Mouse (Mus musculus) forebrain, postnatal 0 days (tissue): ENCODE data around the gene Snap25. TPM values are rescaled to one million over a fixed set of nuclear protein-coding genes. Genes with fewer than 3 reads are reported as not detected.
A peak's percentile ranks its signal among the peaks of the same experiment; 100 is the strongest.

Experiments
- ATAC-seq: fragments of 200-750 bp; cut with Nextera tagmentation; 2 replicates; pipeline ENCODE4 v1.8.0; 2017; ENCODE audit warnings: mild to moderate bottlenecking, moderate library complexity
- DNase-seq: peaks from one replicate; pipeline ENCODE4 v3.0.0-alpha.2; 2015
- H3K27ac ChIP-seq: fragments of 300-500 bp; sonication (generic); 2 replicates; pipeline ENCODE4 v1.5.1; 2014; ENCODE audit warnings: low read depth, mild to moderate bottlenecking, antibody characterized with exemption, low read length, moderate library complexity, mixed read lengths
- H3K27me3 ChIP-seq: fragments of 300-500 bp; sonication (generic); 2 replicates; pipeline ENCODE4 v1.6.1; 2014; ENCODE audit warnings: mild to moderate bottlenecking, low read length, mixed read lengths; ENCODE audit not compliant: insufficient read depth
- H3K36me3 ChIP-seq: fragments of 300-500 bp; sonication (generic); 2 replicates; pipeline ENCODE4 v1.6.1; 2014; ENCODE audit warnings: mild to moderate bottlenecking, moderate library complexity; ENCODE audit not compliant: insufficient read depth
- H3K4me1 ChIP-seq: fragments of 300-500 bp; sonication (generic); 2 replicates; pipeline ENCODE4 v1.6.1; 2014; ENCODE audit warnings: antibody characterized with exemption; ENCODE audit not compliant: insufficient read depth
- H3K4me2 ChIP-seq: fragments of 300-500 bp; sonication (generic); 2 replicates; pipeline ENCODE4 v1.6.1; 2014; ENCODE audit warnings: low read depth, mild to moderate bottlenecking, moderate library complexity
- H3K4me3 ChIP-seq: fragments of 300-500 bp; sonication (generic); 2 replicates; pipeline ENCODE4 v1.5.1; 2014; ENCODE audit warnings: low read depth, low read length, mixed read lengths
- H3K9ac ChIP-seq: fragments of 300-500 bp; sonication (generic); 2 replicates; pipeline ENCODE4 v1.6.1; 2014; ENCODE audit warnings: mild to moderate bottlenecking
- H3K9me3 ChIP-seq: fragments of 300-500 bp; sonication (generic); 2 replicates; pipeline ENCODE4 v1.6.1; 2016; ENCODE audit warnings: low read length
- CTCF ChIP-seq: sonication (generic); IDR thresholded peaks from 2 replicates; pipeline ENCODE4 v1.5.1; 2016; ENCODE audit warnings: antibody characterized with exemption, control low read depth, low read depth
- WGBS: fragments of 180-500 bp; shearing (Covaris S2); extraction: QIAGEN DNeasy Blood & Tissue Kit; methylation state at CpG from one replicate; pipeline ENCODE4 v1.1.7; 2014; 5-methylcytosine and 5-hydroxymethylcytosine counted together
- polyA plus RNA-seq: library from polyadenylated mRNA; unstranded; fragments of >200 nt; fragmentation: Nextera tagmentation; extraction: Ambion mirVana; gene quantifications from 2 replicates; pipeline ENCODE4 v1.2.1, GENCODE M21; 2015
- total RNA-seq: library from RNA; depleted of rRNA; stranded (reverse); fragments of >200 nt; gene quantifications from 2 replicates; pipeline ENCODE4 v1.2.3, GENCODE M21; 2014; rRNA removed

The Snap25 gene
- total RNA-seq = 244 and 245 TPM in 2 replicates
- polyA plus RNA-seq = 171 and 278 TPM in 2 replicates

DNA sequence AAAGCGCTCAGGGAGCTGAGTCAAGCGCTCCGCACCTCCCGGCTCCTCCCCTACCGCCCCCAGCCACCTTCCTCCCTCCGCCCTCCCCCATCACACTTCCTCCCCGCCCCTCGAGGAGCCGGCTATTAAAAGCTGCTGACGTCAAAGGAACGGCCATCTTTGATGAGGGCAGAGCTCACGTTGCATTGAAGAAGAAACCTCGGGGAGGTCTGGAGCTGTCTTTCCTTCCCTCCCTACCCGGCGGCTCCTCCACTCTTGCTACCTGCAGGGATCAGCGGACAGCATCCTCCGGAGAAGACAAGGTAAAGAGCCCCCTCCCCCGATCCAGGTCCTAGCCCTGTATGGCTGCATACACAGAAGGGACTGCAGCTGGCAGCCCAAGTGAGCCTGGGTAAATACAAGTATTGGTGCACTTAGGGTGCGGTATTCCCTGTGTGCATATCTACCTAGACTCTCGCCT lies at the start of gene Snap25:
Gene Snap25 (plus strand): TSS at position 155 of the 460 bp plus-strand sequence.
- Histone ChIP-seq H3K9me3 (no peaks in the 10 kb centered on the region), H3K27me3 (no peaks in the 10 kb centered on the region), H3K4me3 (peak within 1 kb of the TSS; percentile 88), H3K9ac (peak within 1 kb of the TSS; percentile 74), H3K36me3 (no peaks in the 10 kb centered on the region), H3K27ac (peak within 1 kb of the TSS; percentile 91), H3K4me2 (peak within 1 kb of the TSS; percentile 62), H3K4me1 (peaks cover 5% of the 10 kb centered on the region)
- no peak for TF ChIP-seq CTCF
- ATAC-seq = peak; percentile 87
- 2% methylated on average over 20 of the region's 20 CpGs for WGBS
- DNase-seq = peak; percentile 96

DNA sequence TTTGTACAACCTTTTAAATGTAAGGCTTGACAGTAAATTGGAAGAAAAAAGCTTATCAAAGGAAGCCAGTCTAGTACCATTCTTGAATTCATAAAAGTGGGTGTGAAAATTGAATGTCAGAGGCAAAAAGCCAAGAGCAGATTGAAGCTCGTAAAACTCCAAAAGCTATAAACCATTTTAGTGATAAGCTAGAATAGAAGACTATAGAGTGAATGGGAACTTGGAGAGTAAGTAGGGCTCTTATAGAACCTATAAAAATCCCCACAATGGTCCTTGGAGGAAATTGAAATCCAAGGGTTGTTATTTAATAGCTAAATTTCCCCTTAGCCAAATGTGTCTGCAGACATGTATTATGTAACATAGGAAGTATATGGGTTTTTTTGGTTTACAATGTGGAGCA lies 46.3 kb upstream of the Snap25 start:
- peak; percentile 52 for DNase-seq
- Histone ChIP-seq H3K36me3 (no peaks in the 10 kb centered on the region), H3K27me3 (no peaks in the 10 kb centered on the region), H3K4me2 (no peak overlapping the region), H3K9me3 (no peaks in the 10 kb centered on the region), H3K27ac (no peak overlapping the region), H3K4me3 (no peak overlapping the region), H3K4me1 (no peaks in the 10 kb centered on the region; the same call in 1 of the 2 replicates), H3K9ac (no peak overlapping the region)
- WGBS = 69% methylated on average over 1 of the region's 1 CpGs
- no peak for ATAC-seq
- TF ChIP-seq CTCF = no peak

DNA sequence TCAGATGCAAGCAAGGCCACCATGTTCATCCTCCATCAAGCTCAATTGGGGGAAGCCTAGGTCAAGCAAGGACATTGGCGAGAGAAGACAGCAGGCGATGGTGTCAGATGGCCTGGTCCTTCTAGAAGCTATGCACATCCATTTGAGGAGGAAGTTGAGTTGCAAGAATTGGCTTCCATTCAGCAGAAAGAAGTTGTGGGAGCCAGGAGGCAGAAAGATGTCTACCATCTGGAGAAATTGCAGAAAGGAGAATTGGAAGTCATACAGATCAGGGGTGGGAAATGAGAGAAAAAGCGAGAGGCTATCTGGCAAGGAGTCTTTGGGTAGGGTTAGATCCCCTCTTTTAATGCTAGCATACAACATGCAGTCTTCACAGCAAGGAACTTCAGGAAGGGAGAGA lies 44.1 kb upstream of the Snap25 start:
- Histone ChIP-seq H3K4me1 (no peaks in the 10 kb centered on the region; the same call in 1 of the 2 replicates), H3K27me3 (no peaks in the 10 kb centered on the region), H3K4me3 (no peak overlapping the region), H3K9me3 (no peaks in the 10 kb centered on the region), H3K27ac (no peak overlapping the region), H3K4me2 (no peak overlapping the region), H3K36me3 (no peaks in the 10 kb centered on the region), H3K9ac (no peak overlapping the region)
- no peak for TF ChIP-seq CTCF
- DNase-seq (peak; percentile 52), ATAC-seq (peak; percentile 40; the same call in 1 of the 2 replicates)
- 71% methylated on average over 3 of the region's 3 CpGs for WGBS

DNA sequence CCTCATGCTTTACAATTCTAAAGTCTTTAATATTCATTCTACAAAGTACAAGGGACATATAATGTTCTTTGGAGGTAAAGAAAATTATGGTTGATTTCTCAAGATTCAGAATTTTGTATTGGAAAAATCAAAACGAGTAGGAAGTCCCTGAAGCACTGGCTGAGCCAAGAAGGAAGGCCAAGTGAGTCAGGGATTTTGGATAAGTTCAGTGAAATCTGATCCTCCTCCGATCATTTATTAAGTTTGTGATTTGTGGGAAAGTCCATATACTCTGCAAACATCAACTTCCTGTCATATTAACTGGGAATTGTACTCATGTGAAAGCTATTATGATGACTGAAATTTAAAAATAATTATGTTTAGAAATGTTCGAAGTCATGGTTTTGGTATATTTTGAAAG lies 43.6 kb upstream of the Snap25 start:
- ATAC-seq = no peak
- 73% methylated on average over 3 of the region's 3 CpGs for WGBS
- no peaks in the 10 kb centered on the region for H3K27me3 ChIP-seq

DNA sequence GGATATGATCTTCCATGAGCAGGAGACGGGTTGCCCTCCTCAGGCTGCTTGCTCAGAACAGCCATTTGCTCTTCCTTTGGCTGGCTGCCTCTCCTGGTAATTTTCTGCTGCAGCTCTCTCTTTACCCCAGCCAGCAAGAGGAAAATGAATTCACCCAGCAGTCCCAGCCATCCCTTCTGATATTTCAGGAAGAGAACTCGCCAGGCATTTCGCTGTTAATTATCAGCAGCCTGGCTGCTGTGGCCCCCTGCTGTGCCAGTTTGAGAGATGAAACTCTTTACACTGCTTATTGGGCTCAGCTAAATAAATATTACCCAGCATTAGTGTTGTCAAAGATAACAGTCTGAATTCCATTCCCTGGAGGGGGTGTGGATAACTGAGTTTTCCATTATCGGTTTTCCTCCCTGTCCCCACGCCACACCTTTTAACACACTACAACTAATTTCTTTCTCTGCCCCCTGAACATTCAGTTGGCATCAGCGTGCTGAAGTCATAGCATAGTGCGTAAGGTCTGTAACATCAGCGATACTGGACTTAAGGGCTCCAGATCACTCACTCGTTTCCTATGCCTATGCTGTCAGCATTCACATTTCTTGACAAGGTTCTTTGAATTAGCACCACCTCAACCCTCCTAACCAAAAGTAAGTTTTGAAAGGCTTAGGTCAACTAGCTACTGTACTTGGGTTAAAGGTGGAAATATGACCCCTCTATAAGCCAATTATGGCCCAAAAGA lies 42.5 kb upstream of the Snap25 start:
- no peak overlapping the region; the same call in 1 of the 2 replicates for H3K4me2 ChIP-seq
- H3K27ac ChIP-seq = peak overlapping the region; percentile 69; the same call in 1 of the 2 replicates
- no peak overlapping the region for H3K9ac ChIP-seq

More for the DNA sequence above, 43.6 kb upstream of the Snap25 start:
- TF ChIP-seq CTCF = no peak
- H3K4me3 ChIP-seq = no peak overlapping the region
- H3K4me1 ChIP-seq = no peaks in the 10 kb centered on the region; the same call in 1 of the 2 replicates
- no peak for DNase-seq
- H3K36me3 ChIP-seq = no peaks in the 10 kb centered on the region
- H3K9ac ChIP-seq = no peak overlapping the region
- no peak overlapping the region for H3K4me2 ChIP-seq
- no peak overlapping the region for H3K27ac ChIP-seq
- no peaks in the 10 kb centered on the region for H3K9me3 ChIP-seq

DNA sequence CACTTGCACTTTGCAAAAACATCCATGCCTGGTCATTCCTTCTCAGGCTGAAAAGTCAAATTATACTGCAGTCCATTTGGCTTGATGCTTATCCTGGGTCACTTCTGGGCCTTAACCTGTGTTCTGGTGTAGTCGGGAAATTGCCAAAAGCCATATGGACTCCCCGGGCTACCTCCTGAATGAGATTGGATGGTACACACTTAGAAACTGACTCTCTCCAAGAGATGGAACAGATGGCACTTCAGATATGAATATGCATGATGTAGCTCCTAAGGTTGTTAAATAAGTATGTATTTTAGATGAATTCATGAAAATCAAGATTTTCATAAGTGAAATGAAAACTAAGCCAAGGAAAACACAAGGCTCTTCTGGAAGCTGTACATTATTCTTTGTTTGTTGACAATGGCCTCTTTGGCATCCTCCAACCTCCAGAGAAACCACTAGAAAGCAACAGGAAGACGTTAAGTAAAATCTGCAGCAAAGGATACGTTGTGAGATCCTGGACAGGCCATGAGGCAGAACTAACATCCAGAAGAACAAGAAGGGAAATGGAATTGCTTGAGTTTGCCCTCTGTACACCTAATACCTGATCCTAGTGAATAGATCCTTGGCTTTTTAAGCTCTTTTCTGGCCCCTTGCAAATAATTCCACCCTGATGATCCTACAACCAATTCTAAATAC lies 39.0 kb upstream of the Snap25 start:
- DNase-seq (no peak), ATAC-seq (peak; percentile 50)
- no peak for TF ChIP-seq CTCF
- Histone ChIP-seq H3K36me3 (no peaks in the 10 kb centered on the region), H3K4me1 (peaks cover 2% of the 10 kb centered on the region; the same call in 1 of the 2 replicates), H3K4me3 (no peak overlapping the region), H3K27ac (peak overlapping the region; percentile 50; the same call in 1 of the 2 replicates), H3K27me3 (no peaks in the 10 kb centered on the region), H3K9ac (no peak overlapping the region), H3K4me2 (no peak overlapping the region), H3K9me3 (no peaks in the 10 kb centered on the region)
- 48% methylated on average over 4 of the region's 4 CpGs for WGBS

More for the DNA sequence above, 42.5 kb upstream of the Snap25 start:
- 25% methylated on average over 9 of the region's 9 CpGs for WGBS
- Histone ChIP-seq H3K27me3 (no peaks in the 10 kb centered on the region), H3K9me3 (no peaks in the 10 kb centered on the region), H3K4me3 (no peak overlapping the region), H3K36me3 (no peaks in the 10 kb centered on the region), H3K4me1 (no peaks in the 10 kb centered on the region; the same call in 1 of the 2 replicates)
- ATAC-seq (peak; percentile 83), DNase-seq (peak; percentile 70)
- TF ChIP-seq CTCF = no peak

DNA sequence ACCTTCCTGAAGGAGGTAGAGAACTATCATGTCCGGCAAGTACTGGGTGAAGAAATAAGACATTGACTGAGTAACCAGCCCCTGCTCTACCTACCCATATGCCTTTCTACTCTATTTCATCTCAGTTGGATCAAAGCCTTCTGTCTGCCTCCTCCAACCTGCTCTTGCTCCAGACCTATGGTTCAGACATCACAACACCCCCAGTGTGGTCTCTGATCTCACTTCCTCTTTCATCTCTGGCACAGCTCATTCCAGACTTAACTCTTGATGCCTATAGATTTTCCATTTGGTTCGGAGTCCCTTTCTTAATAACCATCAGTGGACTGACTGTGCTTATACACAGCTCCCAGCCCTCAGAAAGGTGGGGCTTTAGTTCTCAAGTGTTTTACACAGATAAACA lies 37.1 kb upstream of the Snap25 start:
- DNase-seq = no peak
- TF ChIP-seq CTCF = no peak
- peaks cover 7% of the 10 kb centered on the region; the same call in 1 of the 2 replicates for H3K4me1 ChIP-seq
- ATAC-seq = no peak
- no peak overlapping the region for H3K27ac ChIP-seq
- 85% methylated on average over 2 of the region's 2 CpGs for WGBS
- no peaks in the 10 kb centered on the region for H3K36me3 ChIP-seq
- H3K4me3 ChIP-seq = no peak overlapping the region
- H3K9ac ChIP-seq = no peak overlapping the region
- no peaks in the 10 kb centered on the region for H3K27me3 ChIP-seq
- H3K4me2 ChIP-seq = no peak overlapping the region
- H3K9me3 ChIP-seq = no peaks in the 10 kb centered on the region
